Mouse (Mus musculus) small intestine, adult 2 months (tissue): ENCODE data around the gene Mep1a.

ENCODE experiments used
- CTCF ChIP-seq: fragments of 200-500 bp; IDR thresholded peaks from 2 replicates; pipeline ENCODE4 v1.5.1; 2012; ENCODE audit warnings: low read depth, mild to moderate bottlenecking, control low read depth, inconsistent platforms, low read length, moderate library complexity, mixed read lengths; ENCODE audit not compliant: insufficient replicate concordance, insufficient read length; ENCODE audit errors: extremely low read depth
- POLR2A ChIP-seq: fragments of 200-500 bp; IDR thresholded peaks from 2 replicates; pipeline ENCODE4 v1.6.1; 2012; ENCODE audit warnings: low read depth, mild to moderate bottlenecking, control low read depth, inconsistent platforms, low read length, moderate library complexity

DNA sequence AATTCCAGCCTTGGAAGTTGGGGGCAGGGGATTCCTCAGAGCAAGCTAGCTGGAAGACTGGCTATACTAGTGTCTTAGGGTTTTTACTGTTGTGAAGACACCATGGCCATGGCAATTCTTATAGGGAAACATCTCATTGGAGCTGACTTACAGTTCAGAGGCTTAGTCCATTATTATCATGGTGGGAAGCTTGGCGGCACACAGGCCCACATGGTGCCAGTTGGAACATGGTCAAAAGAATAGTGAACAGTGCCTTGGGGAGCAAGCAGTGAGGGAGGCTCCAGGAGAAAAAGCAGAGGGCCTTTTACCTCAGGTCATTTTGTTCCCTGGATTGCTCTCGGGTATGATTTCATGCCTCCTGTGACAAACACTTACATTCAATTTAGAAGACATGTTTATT is 27.9 kb upstream of the Mep1a start:
- TF ChIP-seq POLR2A = no peak
- TF ChIP-seq CTCF = no peak
